Mouse (Mus musculus) thymus, postnatal 25 days (tissue): ENCODE measurements around the gene Bcr.

Experiments
- DNase-seq: peaks from one replicate; pipeline ENCODE4 v3.0.0; 2022

Gene Bcr

GRCm38 (mm10) chr10:75187366-75188056 is 127.1 kb downstream of the Bcr start:
- DNase-seq = no peak

- no peak for DNase-seq
These were observed 131.3 kb downstream of the Bcr start for GRCm38 (mm10) chr10:75191647-75192046.

- DNase-seq = no peak
These were observed 137.4 kb downstream of the Bcr start for GRCm38 (mm10) chr10:75197817-75198216.

- no peak for DNase-seq
These were observed 140.3 kb downstream of the Bcr start for GRCm38 (mm10) chr10:75200733-75201132.

- DNase-seq = no peak
These were observed 145.8 kb downstream of the Bcr start for GRCm38 (mm10) chr10:75206192-75206591.

- no peak for DNase-seq
These were observed 150.4 kb downstream of the Bcr start for GRCm38 (mm10) chr10:75210841-75211240.

GRCm38 (mm10) chr10:75211807-75212645 is 151.6 kb downstream of the Bcr start, which contains the start of gene Specc1l:
Gene Specc1l (plus strand): TSS chr10:75212073.
- DNase-seq = peak; percentile 97

GRCm38 (mm10) chr10:75212981-75213380 is 152.6 kb downstream of the Bcr start:
- no peak for DNase-seq

GRCm38 (mm10) chr10:75220722-75221121 is 160.3 kb downstream of the Bcr start:
- no peak for DNase-seq

GRCm38 (mm10) chr10:75221936-75222610 is 161.7 kb downstream of the Bcr start:
- no peak for DNase-seq

GRCm38 (mm10) chr10:75222611-75222998 is 162.2 kb downstream of the Bcr start:
- DNase-seq = no peak

- DNase-seq = no peak
These were observed 163.8 kb downstream of the Bcr start for GRCm38 (mm10) chr10:75224154-75224553.

- no peak for DNase-seq
These were observed 164.2 kb downstream of the Bcr start for GRCm38 (mm10) chr10:75224630-75225029.

- no peak for DNase-seq
These were observed 167.0 kb downstream of the Bcr start for GRCm38 (mm10) chr10:75227381-75227780.

- no peak for DNase-seq
These were observed 170.2 kb downstream of the Bcr start for GRCm38 (mm10) chr10:75230572-75230971.

- DNase-seq = no peak
These were observed 171.5 kb downstream of the Bcr start for GRCm38 (mm10) chr10:75231876-75232275.

- DNase-seq = no peak
These were observed 172.3 kb downstream of the Bcr start for GRCm38 (mm10) chr10:75232612-75233155.

- no peak for DNase-seq
These were observed 173.1 kb downstream of the Bcr start for GRCm38 (mm10) chr10:75233489-75233888.
